Mouse (Mus musculus): ENCODE data around the gene Pbrm1.

Pbrm1 gene

DNA sequence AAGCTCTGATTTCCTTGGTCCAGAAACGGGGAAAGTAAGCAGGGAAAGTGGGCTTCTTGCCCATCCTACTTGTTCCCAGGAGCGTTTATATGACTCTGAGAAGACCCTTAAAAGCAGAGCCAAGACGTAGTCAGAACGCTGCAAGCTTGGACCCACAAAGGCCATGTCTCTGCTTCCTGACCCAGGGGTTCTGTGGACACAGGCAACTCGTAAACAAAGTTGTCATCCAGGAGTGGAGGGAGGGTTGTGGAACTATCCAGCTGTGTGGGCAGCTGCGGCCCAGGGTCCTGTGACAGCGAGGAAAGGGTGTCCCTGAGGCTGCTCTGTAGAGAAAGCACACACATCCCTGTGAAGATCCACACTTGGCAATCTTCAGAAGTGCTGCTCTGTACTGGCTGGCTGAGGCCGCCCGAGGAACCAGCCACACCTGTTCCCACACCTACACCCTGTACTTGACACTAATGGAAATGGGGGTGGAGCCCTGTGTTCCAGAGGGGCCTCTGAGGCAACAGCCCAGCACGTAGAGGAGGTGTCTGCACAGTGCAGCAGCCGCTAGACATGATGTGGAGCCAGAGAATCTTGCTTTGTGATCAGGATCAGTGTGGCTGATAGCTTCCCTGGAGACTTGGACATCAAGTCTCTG, 114.2 kb downstream of the Pbrm1 start:
- no peak for DNase-seq (ENCODE audit: low spot score in 2 of 2)

DNA sequence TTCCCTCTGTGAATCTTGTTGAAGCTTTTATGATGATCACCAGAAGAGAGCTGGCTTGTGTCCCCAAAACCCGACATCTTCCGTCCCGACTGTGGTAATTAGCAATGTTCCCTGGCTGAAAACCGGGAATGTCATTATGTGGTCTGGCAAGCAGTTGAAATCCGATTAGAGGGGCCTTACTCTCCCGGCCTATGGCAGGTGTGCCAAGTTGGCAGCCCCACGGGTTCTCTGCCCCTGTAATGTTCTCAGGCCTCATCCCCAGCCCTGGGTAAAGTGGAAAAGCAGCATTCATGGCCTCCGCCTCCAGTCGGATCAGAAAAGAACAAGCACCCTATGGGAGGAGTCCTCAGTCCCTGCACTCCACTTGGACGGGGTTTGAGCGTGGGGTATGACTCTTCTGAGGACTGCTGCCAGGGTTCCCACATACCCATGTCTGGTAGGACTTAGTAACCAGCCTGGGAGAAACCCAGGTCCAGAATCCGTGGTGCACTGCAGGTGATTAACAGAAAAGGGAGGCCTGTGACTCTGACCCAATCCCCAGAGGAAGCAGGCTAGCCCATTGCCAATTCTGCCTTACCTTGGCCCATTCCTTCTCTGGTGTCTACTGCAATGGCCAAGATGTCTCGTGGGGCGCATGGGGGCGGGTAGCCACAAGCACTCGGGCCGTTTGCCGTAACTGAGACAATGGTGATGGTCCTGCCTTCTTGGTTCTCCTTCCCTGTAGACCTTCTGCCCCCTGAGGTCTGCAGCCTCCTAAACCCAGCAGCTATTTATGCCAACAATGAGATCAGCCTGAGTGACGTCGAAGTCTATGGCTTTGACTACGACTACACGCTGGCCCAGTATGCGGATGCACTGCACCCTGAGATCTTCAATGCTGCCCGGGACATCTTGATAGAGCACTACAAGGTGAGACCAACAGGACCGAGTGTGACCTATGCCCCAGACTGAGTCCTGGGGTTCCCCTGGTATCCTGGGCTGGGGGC, 115.4 kb downstream of the Pbrm1 start:
- peak in 1 of 2 experiments; percentile 11 for DNase-seq (ENCODE audit: low spot score in 2 of 2)

DNA sequence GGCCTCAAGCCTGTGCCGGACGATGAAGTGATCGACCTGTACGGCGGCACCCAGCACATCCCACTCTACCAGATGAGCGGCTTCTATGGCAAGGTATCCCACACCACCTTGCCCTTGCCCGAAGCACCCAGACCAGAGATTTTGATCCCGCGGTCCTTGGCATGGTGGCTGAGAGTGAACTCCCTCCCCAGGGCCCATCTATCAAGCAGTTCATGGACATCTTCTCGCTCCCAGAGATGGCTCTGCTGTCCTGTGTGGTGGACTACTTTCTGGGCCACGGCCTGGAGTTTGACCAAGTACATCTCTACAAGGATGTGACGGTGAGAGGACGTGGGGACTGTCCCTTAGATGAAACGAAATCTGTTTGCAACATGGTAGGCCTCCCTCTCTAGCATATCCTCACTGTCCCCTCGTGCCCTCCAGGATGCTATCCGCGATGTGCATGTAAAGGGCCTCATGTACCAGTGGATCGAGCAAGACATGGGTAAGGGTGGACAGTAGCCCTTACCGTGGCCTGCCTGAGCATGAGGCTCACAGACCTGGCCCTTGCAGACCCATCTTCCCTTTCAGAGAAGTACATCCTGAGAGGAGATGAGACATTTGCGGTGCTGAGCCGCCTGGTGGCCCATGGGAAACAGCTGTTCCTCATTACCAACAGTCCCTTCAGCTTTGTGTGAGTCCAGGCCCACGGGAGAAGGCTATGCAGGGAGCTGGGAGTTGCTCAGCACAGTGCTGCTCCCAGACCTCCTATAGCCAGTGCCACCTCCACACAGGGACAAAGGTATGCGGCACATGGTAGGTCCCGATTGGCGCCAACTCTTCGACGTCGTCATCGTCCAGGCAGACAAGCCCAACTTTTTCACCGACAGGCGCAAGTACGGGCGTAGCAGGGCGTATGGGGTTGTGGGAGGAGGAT, 116.8 kb downstream of the Pbrm1 start:
- no peak for DNase-seq (ENCODE audit: low spot score in 2 of 2)

DNA sequence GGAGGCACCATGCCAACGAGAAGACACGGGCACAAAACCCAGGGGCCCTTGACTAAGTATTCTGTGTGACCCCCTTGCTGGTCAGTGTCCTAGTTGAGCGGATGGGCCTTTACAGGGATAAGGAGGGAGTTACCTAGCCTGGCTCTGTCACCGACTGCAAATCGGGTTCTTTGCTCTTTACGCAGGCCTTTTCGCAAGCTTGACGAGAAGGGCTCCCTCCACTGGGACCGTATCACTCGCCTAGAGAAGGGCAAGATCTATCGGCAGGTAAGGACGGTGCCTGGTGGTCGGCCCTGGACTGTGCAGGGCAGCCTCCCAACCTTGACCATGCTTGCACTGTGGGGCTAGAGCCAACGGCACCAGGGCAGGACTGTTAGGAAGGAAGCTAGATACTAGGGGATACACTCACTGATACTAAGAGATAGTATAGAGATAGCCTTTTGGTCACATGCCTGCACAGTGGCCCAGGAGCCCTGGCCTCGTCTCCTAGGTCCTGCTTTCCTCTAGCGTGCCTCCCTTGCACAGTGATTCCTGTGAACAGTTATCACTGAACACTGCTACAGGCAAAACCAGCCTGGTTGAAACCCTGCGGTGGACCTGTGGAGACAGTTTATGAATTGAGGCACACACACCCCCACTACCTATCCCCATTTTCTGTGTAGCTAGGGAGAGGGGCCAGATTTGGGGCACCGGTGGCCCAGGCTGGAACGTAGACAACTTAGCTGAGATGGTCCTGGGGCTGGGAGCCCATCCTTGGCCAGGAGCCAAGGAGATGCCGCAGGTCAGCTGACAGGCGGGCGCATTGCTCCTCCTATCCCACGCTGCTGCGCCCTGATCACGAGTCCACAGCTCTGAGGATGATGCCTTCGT, 117.7 kb downstream of the Pbrm1 start:
- DNase-seq (ENCODE audit: low spot score in 2 of 2) = no peak

DNA sequence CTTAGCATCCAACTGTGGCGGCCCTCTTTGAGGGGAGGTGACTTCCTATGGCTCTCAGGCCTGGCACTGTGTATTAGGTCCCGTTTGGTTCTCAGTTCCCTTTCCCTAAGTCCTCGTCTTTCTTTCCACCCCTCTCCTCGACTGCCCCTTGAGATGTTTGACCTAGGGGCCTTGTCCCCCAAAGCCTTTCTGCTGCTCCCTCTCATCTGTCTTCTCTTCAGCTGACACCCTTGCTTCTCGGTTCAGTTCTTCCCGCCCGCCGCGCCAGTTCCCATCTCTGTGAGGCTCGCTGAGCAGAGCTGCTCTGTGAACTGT, 118.3 kb downstream of the Pbrm1 start:
- no peak for DNase-seq (ENCODE audit: low spot score in 2 of 2)

DNA sequence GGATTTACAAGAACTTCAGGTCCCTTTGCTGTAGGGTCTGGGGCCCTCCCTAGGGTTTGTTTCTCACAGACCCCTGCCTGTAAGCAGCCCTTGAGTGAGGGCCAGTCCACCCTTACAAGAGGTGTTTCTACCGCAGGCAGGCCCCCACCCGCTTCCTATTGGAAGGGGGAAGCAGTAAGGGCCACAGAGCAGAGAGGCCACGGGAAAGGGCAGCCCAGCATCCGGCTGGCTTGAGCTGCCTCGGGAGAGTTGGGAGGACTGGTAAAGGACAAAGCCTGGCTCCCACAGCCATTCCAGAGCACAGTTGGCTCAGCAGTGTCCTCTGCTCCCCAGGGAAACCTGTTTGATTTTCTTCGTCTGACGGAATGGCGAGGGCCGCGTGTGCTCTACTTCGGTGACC, 118.9 kb downstream of the Pbrm1 start:
- DNase-seq (ENCODE audit: low spot score in 2 of 2) = no peak

DNA sequence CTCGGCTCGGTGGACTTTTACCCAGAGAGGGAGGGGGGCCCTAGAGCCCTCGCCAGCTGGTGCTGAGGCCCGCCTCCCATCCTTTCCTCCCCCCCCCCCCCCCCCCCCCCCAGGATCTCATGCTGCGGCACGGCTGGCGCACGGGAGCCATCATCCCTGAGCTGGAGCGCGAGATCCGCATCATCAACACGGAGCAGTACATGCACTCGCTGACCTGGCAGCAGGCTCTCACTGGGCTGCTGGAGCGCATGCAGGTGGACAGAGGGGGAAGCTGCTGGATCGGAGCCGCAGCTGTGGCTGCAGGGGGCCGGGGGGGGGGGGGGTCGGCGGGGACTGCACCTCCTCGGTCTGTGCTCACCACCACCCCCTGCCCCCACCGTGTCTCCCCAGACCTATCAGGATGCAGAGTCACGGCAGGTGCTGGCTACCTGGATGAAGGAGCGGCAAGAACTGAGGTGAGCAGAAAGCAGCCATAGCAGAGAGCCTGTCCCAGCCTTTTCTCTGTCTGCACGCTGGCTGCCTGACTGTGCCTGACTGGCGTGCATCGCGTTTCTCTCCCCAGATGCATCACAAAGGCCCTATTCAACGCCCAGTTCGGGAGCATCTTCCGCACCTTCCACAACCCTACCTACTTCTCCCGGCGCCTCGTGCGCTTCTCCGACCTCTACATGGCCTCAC, 119.4 kb downstream of the Pbrm1 start:
- no peak for DNase-seq (ENCODE audit: low spot score in 2 of 2)

DNA sequence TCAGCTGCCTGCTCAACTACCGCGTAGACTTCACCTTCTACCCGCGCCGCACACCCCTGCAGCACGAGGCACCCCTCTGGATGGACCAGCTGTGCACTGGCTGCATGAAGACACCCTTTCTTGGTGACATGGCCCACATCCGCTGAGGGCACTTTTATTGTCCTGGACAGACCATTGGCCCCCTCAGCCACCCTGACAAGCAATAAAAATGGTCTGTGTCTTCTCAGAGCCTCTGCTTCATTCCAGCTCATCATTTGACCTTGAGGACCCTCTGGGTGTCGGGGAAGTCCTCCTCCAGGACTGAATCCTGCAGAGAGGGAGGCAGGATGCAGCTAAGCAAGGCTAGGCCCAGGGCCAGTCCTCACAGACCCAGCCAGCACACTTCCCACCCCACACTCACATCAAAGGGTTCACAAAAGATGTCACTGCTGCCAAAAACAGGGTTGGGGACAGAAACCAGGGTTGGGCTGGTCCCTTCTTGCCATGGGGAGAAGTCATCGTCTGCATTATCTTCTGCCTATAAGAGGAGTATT, 120.0 kb downstream of the Pbrm1 start:
- DNase-seq (ENCODE audit: low spot score in 2 of 2) = no peak

DNA sequence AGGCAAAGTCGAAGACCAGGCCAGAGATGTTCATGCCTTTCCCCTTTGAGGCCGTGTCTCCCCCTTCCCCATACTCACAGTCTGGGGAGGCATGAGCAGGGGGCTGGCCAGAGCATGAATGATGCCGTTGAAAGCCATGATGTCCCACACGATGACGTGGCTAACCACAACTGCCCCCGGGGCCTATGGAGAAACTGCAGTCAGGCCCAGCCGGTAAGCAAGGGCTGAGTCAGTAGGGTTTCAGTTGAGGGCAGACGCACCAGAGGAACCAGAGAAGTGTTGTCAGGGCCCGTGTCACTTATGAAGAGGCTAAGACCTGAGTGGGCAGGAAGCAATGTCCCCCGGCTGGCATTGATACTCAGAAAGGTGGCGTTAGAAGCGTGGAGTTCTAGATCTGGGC, 120.7 kb downstream of the Pbrm1 start:
- no peak for DNase-seq (ENCODE audit: low spot score in 2 of 2)

DNA sequence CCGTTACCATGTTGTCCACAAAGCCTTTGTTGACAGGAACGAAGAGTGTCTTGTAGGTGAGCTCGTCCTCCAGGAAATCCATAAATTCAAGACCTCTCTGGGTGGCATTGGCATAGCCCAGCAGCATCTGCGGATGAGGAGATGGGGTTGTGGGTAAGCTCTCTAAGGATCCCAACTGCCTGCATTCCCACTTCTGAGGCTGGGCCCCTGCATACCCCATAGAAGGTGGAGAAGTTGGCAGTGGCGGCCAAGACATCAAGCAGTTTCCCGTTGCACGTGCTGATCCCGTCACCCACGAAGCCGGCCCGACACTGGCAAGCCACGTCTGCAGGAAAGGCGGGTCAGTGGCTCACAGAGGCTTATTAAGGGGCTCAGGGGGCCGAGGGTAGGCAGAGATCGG, 121.2 kb downstream of the Pbrm1 start:
- no peak for DNase-seq (ENCODE audit: low spot score in 2 of 2)

DNA sequence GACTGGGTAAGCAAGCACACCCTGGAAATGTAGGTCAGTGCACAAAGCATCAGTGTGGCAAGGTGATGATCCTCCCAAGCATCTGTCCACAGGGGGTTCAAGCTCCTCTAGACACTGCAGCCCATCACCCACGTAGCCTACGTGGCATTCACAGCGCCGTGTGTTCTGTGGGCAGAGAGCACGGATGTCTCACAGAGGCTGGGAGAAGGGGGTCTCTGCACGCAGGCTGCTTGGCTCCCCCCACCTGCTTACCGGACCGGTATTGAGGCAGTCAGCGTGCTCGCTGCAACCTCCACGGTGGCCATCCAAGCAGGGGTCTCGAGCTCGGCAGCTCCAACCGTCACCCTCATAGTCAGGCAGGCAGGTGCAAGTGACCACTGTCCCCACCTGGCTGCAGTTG, 122.1 kb downstream of the Pbrm1 start:
- no peak for DNase-seq (ENCODE audit: low spot score in 2 of 2)

DNA sequence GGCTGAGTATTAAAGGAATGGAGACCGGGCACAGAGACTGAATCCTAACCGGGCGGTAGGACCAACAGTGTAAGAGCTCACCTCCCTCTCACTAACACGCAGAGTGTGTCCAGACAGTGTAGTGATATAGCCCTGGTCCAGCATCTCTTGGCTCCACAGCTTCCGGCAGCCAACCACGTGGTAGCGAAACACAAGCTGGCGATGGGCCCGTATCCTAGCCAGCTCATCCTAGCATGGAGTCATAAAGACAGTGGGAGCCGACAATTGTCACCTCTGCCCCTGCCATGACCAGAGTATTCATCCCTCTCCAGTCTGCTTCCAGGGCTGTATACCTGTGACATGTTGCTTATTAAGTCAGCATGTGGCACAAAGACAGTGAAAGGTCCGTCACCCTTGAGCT, 126.8 kb downstream of the Pbrm1 start:
- DNase-seq (ENCODE audit: low spot score in 2 of 2) = no peak

DNA sequence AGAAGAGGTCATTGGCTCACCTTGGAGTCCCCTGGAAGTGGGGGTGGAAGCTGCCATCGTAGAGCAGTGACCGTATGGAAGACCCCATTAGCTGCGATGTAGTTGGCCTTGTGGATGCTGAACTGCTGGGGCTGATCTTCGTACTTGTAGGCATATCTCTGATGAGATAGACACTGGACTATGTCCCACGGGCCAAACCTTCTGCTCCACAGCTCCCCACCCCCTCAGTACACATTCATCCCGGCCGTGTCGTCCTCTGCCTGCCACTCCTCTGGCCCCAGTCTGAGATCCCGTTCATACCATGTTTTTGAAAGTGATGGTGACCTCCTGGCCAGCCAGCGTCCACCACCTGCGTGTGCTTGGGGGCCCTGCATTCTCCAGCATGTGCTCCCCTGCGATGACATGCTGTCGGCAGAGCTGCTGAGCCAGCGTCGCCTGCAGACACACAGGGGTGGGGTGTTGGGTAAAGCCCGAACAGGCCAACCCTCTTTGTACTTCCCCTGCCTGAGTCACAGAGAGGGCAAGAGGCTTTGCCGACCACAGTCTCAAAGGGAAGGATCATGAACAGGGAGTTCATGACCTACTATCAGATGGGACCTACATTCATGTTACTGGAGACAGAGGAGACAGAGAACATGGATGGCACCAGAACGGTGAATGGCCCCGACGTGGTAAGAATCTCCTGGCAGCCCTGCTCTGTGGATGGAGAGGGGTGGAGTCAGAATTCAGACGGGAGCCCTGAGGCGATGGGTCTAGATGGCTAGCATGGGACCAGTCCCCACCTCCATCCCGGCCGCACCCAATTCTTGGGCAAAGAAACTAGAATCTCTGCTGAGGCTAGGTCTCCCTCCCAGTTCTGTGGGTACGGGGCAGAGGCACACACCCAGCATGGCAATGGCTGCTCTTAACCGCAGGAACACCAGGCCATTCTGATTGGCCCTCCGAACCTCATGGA, 141.5 kb downstream of the Pbrm1 start:
- DNase-seq (ENCODE audit: low spot score in 2 of 2) = no peak

DNA sequence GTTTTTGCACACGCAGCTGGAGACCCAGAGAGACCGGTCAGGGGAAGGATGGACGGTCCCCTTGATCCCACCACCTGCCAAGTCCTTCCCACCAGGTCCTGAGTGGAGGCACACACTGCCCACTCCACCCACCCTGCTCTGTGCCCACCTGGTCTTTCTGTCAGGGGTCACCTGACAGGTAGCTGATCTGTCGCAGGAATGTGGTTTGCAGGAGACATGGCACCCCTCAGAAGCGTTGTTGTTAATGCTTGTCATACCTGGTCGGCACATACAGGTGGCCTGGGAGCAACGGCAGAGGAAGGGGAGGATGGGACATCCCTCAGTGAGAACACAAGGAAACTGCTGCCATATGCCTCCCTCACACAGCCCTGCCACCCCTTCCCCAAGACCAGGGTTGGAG, 142.3 kb downstream of the Pbrm1 start:
- no peak for DNase-seq (ENCODE audit: low spot score in 2 of 2)

DNA sequence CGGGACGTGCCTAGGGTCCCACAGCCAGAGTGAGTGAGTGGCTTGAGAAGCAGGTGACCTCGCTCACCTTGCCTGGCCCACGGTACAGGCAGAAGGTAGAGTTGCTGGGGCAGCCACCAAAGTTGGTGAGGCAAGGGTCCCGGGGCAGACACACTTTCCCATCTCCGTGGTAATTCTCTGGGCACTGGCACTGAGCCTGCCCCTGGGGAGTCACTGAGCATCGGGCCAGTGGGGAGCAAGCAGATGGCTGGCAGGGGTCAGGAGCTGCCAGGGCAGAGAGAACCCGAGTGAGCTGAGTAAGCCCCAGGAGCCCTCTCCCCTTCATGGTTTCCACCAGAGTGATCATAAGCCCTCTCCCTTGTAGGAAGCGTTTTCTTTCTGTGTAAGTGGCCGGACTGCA, 142.7 kb downstream of the Pbrm1 start:
- no peak for DNase-seq (ENCODE audit: low spot score in 2 of 2)

DNA sequence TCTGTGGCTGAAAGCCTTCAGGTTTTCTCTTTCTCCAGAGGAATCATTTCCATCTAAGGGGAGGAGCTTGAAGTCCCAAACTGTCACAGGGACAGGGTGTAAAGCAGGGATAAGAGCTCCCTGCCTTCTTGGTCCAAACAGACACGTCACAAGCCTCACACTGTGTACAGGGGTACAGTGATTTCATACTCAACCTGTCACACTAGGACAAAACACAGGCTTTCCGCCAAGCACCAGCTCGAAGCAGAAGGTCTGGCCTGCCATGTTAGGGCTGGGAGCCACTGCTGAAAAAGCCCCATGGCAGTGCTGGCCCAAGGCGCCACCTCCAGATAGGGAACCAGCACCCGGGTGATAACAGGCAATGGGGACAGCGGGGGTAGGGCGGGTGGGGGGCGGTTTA, 145.1 kb downstream of the Pbrm1 start:
- DNase-seq (ENCODE audit: low spot score in 2 of 2) = no peak

DNA sequence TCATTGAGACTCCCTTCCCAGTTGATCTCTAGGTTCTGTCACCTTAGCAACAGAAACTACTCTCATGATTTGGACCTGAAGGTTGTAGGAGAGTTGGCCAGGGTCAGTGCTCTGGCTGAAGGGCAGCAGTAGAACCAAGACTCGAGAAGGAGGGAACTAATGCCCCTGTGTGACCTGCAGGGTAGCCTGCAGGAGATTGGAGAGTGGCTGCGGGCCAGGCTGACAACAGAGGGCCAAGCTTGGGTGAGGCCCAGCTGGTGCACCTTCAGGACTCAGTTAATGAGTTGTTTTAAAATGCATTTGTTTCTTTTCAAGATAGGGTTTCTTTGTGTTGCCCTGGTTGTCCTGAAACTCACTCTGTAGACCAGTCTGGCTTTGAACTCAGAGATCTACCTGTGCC, 146.1 kb downstream of the Pbrm1 start:
- no peak for DNase-seq (ENCODE audit: low spot score in 2 of 2)

DNA sequence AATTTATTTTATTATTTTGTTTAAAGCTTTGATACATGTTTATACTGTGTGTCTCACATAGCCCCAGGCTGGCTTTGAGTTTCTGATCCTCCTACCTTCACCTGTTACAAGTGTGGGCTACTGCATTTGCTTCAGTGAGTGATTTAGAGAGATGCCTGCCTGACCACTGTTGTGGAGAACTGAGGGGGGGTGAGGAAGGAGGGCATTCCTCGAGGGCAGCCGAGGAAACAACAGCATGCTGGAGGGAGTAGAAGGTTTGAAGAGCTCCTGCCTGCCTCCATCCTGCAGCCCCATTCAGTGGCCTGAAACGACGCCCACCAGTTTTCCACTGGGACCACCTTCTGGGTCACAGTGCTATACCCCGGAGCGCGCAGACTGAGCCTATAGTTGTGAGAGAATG, 146.5 kb downstream of the Pbrm1 start:
- no peak for DNase-seq (ENCODE audit: low spot score in 2 of 2)

DNA sequence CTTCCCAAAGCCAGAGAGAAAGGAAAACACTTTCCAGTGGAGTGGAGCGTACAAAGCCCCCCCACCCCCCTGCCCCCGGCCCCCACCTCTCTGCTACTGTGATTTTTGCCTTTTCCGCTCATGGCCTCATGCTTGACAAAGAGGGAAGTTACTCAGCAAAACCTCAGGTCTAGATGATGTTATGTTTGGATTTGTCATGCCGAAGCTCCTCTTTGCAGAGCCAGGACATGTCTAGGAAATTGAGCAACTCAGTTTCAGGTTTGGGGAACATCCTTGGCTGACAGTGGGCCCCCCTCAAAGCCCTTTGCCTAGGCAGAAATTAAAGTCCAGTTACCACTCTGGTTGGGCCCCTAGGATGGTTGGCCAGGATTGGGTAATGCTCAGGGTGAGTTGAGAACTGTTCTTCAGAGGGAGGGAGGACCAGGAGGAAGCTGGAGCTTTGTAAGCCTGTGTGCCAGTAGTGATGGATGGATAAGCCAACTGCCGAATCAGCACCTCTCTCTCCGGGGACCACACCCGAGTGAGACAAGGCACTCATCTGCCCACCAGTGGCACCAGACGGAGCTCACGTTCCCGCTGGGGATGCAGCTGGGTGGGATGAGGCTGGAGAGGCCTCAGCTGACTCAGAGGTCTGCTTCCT, 147.2 kb downstream of the Pbrm1 start:
- peak in 1 of 2 experiments; percentile 67 for DNase-seq (ENCODE audit: low spot score in 2 of 2)

Measured in spleen, postnatal 4 days (tissue).